Mouse (Mus musculus) embryonic fibroblast, embryonic 13.5 days (primary cell): Measurements from ENCODE around the gene Farp2.

ENCODE experiments used
- CTCF ChIP-seq: IDR thresholded peaks from 2 replicates; pipeline ENCODE4 v1.5.1; 2011; ENCODE audit warnings: mild to moderate bottlenecking, control low read depth, low read length, moderate library complexity, borderline replicate concordance; ENCODE audit not compliant: insufficient read depth
- POLR2A ChIP-seq: IDR thresholded peaks from 2 replicates; pipeline ENCODE4 v1.6.1; 2011; ENCODE audit warnings: low read depth, mild to moderate bottlenecking, control low read depth, low read length, moderate library complexity

- TF ChIP-seq CTCF = no peak
- TF ChIP-seq POLR2A = no peak
These were observed 145.1 kb downstream of the Farp2 start for GRCm38 (mm10) chr1:93657025-93657360.
